Mouse (Mus musculus): Measurements from ENCODE around the gene Ston1.

Gene Ston1

DNA sequence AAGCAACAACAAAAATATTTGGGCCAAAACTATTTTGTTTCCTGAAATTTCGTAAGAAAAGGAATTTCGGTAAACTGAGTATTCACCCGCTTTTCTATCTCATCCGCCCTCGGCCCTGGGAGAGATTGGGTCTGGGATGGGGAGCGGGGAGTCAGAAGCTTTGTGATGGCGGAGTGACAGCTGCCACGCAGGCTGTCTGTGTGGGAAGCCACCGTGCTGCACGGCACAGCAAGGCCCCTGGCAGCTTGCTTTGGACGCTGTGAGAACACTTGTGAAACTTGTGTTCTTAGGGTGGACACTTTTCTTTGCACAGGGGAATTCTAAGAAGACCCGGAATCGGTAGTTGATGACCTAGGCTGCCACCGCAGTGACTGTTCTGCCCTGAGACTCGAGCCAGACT, 10.1 kb upstream of the Ston1 start:
- DNase-seq (ENCODE audit: low spot score in 2 of 2): no peak

DNA sequence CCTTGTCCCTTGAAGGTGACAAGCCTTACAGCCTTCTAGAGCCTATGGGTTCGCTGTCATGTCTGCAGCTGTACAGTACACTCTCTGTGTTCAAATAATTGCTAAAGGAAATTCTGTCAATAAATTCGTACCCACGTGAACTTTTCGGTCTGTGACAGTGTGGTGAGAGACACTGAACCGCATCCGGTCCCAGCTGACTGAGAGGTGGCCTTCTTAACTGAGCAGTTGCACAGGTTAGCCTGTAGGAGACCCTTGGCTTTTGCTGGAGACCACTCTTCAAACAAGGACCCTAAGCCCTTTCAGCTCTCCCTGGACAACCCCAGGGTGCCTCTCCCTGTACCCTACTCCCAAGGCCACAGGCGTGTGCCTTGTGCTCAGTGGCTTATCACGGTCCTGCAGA, 9.3 kb upstream of the Ston1 start:
- DNase-seq (ENCODE audit: low spot score in 2 of 2): no peak

DNA sequence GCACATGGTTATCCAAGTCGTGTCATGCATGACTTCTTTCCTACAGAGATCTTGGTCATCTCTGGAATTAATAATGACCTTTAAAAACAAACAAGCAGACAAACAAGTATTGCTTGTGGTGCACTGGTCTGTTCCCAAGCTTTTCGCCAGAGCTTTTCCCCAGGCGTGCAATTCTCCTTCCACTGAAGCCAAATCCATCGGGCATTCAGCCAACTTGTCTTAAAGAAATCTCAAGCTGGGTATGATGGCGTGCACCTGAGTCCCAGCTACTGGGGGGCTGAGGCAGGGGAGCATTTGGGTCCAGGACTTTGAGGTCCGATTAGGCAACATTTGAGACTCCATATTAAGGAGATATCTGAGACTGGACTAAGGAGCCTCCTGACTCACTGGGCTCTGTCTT, 7.2 kb upstream of the Ston1 start:
- DNase-seq (ENCODE audit: low spot score in 2 of 2): no peak

DNA sequence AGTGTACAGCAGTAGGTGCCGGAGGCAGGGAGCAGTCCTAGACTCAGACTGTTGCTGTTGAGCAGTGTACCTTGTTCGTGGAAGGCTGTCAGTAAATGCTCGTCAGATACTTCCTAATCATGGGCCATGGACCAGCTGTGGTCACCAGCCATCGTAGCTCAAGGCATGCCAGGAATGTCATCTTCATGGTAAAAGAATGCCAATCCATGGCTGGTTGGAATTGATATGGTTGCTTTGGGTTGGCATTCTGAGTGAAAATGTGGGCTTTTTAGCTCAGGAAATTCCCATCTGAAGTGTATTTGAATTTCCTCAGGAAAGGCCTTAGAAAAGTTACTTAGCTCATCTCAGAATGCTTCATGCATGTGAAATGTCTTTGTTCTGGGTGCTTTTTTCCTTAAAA, 2.4 kb upstream of the Ston1 start:
- no peak for DNase-seq (ENCODE audit: low spot score in 2 of 2)

DNA sequence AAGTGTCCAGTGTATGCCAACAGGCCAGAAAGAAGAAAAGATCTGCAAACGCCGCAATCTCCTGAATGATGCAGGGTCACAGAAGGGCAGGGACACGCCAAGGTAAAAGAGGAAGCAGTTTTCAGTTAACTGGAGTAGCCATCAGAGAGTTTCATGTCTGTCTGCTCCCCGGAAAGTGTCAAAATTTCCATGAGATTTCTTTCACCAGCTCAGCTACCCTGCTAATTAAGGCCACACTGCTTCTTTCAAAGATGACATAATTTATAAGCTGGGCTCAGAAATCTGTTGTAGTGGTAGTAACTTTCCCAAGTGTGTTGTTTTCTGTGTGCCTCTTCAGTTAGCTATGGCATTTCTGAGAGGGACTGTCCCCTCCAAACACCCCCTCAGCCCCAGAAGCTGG, 1.4 kb upstream of the Ston1 start:
- DNase-seq (ENCODE audit: low spot score in 2 of 2): no peak

DNA sequence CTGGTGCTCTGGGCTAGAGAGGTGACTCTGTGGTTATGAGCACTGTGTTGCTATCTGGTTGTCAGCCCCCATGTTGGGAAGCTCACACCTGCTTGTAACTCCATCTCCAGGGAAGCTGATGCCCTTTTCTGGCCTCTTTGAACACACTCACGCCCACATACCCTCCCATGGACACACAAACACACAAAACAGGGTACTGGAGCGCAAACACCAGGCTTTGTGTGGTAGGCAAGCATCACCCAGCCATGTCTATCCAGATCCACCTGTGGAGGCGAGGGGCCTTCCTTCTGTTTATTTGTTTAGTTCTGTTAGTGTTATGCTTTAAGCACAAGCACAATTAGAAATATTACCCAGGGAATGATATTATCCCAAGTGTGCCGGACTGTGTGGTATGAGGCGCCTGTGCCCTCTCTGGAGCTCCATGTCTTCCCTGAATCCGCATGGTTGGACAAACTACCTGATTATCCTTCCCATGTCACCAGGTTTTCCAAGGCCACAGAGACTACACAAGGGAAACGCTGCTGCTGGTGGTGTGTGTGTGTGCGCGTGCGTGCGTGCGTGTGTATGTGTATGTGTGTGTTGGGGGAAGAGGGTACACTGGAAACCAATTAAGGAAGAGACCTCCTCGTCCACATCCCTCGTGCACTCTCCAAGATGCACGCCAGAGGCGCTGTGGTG, 801 bp upstream of the Ston1 start:
- DNase-seq (ENCODE audit: low spot score in 2 of 2): peak in 1 of 2 experiments; percentile 71

DNA sequence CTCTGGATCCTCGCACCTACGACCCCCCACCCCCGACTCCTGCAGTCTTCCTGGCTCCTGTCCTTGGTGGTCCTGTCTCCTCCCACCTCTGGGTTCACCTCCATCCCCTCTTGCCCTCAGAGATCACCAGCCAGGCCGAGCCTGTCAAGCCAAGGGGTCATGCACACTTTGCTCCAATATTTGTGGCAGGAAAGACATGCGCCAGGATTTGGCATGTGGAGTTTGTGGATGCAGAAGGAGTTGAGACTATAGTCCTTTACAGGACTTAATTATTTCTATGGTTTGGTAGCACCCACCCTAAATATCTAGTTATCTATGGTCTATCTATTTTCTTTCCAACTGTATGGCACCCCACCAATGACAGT, 554 bp downstream of the Ston1 start:
- no peak for DNase-seq (ENCODE audit: low spot score in 2 of 2)

DNA sequence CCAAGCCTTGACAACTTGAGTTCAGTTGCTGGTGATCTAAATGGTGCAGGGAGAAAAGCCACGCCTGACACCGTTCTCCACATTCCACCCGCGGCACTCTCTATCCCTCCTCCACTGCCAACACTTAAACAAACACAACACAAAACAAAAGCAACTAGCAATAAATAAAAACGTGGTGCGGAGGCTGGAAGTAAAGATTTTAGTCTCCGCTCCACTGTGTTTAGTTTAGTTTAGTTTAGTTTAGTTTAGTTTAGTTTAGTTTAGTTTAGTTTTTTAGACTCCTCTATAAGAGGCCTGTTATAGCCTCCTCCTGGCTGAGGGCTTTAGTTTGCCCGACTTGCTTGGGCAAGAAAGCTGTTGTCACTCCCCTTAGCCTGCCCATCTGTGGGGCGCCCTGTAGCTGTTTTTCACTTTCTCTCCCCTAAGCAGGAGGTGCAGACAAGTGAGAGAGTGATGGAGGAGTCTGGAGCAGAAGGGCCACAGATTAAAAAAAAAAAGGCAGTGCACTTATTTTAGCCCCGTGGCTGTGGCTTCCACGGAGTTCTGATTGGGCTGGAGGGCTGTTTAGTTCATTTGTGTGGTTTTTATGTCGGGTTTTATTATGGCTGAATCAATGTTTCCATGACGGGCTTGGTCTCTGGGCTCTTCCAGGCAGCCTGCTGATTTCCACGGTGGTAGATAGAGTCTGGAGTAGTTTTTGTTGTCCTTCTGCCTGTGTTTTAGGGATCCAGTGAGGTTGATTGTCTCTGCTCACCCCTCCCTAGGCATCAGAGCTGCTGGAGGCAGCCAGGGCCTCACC, 1.3 kb downstream of the Ston1 start:
- no peak for DNase-seq (ENCODE audit: low spot score in 2 of 2)

DNA sequence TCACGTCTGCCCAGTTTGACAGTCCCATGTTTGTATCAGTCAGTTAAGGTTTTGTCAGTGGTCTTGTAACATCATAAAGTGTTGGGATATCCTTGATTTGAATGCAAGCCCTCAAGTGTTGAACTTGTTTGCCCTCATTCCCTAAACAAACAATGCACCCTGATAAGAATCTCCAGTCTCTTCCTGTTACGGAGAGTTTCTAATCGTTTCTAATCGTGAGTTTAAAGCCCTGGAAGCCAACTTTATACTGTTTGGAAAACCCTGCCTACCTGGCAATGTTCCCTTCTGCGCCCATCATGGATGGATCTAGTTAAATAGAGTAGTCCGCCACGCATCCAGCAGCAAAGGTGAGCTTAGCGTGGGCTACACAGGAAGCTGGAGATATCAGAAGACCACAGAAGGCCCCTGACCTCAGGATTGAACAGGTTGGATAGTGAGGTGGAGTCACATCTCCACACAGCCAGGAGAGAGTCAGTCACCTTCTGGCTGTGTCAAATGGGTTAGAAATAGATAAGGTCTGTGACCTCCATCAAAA, 3.1 kb downstream of the Ston1 start:
- DNase-seq (ENCODE audit: low spot score in 2 of 2): no peak

DNA sequence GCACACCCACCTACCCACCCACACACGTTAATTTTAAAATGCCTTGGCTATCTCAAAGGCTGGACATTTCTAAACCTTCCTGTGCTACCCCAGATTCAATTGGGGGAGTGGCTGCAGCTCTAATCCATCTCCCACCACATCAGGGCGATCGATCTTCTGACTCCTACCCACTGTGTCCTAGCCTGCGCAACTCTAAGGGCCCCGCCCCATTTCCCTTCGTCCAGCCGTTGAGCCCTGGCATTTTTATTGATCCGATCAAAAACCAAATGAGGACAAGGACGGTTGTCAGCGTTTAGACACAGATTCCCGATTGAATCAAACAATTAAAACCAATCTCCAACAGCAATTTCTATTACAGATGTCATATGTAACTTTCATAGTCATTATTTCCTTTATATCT, 6.5 kb downstream of the Ston1 start:
- no peak for DNase-seq (ENCODE audit: low spot score in 2 of 2)

DNA sequence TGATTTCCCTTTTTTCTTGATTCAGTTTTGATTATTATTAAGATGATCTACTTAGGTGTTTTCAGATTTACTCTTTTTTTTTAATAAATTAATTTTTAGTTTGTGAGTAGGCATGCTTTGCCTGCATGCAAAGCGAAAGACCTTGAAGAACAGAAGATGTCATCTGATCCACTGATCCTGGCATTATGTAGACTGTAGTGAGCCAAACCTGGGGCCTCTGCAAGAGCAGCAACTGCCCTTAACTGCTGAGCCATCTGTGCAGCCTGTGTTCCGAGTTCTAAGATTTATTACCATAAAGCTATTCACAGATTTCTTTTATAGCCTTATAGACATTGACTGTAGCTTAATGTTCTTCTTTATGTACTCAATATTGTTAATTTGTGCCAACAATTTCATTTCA, 8.6 kb downstream of the Ston1 start:
- DNase-seq (ENCODE audit: low spot score in 2 of 2): no peak

DNA sequence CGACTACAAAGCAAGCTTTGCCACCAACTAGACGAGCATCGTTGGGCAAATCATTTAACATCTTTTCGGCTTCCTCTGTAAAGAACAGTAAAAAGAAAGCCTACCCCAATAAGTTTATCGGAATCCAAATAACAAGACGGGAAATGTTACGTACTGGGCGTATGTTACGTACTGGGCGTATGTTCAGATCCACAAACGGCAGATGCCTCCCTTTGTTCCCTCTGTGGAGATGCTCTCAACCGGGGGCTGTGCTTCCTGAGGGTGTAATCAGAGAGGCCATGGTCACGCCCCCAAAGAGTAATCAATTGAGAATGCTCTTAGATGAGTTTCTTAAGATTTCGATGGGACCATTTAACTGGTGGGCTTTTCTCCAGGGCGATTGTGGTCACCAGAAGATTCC, 11.9 kb downstream of the Ston1 start:
- DNase-seq (ENCODE audit: low spot score in 2 of 2): no peak

DNA sequence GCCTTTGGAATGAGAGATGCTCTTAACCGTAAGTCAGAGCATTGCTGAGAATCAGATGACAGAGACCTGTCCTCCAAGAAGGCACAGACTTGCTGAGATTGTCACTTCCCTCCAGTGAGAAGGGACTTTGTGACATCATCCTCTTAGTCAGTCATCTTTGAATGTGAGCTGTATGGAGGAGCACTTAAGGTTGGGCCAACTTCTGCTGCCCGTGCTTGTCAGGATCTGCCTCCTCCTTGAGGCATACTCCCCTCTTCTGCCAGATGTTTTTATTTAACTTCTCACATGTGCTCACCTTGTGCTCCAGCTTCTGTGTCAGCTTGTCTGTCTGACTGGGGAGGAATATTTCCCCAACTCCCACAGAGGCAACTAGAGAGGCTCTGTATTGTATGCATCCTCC, 13.6 kb downstream of the Ston1 start:
- no peak for DNase-seq (ENCODE audit: low spot score in 2 of 2)

DNA sequence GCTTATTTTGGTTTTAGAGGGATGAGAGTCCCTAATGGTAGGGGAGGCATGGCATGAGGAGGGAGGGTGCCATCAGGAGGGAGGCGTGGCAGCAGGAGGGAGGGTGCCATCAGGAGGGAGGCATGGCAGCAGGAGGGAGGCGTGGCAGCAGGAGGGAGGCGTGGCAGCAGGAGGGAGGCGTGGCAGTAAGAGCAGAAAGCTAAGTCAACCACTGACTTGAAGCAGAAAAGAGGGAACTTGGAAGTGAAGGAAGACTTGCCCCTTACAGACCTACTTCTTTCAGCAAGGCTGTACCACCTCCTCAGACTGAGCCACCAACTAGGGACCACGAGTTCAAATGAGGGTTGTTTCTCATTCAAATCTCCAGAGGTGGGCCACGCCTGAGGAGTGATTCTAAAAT, 15.7 kb downstream of the Ston1 start:
- no peak for DNase-seq (ENCODE audit: low spot score in 2 of 2)

DNA sequence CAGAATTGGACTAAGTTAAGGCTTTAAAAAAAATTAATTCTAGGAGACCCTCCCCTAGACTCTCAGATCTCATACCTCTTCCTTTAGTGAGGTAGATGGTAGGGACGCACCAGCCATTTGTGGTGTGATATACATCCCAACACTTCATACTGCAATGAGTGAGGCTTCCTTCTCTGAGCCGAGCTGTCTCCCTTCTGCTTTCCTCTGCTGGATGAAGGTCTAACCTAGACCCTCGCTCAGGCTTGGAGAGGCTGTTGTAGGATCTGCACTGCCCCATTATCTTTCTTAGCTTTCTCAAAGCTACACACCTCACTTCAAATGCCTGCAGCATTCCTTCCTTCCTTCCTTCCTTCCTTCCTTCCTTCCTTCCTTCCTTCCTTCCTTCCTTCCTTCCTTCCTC, 16.2 kb downstream of the Ston1 start:
- DNase-seq (ENCODE audit: low spot score in 2 of 2): no peak

DNA sequence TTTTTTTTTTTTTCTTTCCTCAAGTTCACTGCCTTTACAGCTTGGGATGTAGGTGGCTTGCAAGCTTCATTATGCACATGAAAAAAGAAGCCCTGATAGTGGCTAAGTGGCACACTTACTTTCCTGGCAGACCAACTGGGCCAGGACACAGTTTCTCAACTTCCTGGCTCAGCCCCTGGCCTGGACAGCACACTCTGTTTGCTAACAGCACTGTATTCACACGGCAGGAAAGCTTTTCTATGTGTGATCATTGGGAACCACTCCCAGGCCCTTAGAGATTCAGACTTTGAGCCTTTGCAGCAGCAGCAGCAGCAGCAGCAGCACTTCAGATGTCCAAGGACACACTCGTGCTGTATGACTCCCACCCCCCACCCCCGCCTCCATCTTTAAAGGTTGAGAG, 16.8 kb downstream of the Ston1 start:
- DNase-seq (ENCODE audit: low spot score in 2 of 2): no peak

DNA sequence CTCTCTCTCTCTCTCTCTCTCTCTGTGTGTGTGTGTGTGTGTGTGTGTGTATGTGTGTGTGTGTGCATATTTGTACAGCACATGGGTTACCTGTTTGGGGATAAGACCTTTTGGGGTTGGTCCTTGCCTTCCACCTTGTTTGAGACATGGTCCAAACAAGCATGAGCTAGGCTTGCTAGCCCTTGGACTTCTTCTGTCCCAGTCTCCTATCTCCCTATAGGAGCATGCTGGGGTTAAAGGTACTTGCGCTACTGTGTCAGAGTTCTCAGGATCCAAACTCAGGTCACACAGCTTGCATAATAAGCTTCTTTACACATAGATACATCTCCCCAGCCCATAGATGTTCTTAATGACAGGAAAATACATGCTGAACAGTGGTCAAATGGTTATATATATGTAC, 17.2 kb downstream of the Ston1 start:
- DNase-seq (ENCODE audit: low spot score in 2 of 2): no peak

DNA sequence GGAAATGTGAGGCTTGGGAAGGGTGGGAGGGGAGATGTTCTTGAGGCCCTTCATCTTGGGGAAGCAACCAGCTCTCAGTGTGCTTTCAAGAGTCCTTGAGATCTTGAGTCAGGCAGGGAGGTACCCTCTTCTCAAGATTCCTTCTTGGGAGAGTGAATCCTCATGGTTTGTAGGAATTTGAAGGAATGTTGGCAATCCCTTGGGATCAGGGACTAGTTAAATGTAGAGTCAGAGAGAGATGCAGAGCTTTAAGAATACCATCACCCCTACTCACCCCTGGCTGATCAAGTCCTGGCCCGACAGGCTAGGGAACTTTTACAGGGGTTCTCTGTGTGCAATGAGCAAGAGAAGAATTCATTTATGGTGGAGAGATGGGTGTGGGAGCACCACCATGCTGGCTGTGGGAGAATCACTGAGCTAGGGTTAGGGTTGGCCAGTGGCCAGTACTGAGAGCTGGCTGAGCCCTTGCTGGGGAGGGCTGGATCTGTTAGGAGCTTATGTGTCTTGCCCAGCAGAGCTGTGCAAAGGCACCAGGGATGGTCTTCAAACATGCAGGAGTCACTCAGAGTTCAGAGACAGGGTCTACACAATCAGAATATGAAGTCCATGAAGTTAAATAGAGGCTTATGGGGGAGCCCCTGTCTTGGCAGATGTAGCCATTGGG, 18.1 kb downstream of the Ston1 start:
- no peak for DNase-seq (ENCODE audit: low spot score in 2 of 2)

DNA sequence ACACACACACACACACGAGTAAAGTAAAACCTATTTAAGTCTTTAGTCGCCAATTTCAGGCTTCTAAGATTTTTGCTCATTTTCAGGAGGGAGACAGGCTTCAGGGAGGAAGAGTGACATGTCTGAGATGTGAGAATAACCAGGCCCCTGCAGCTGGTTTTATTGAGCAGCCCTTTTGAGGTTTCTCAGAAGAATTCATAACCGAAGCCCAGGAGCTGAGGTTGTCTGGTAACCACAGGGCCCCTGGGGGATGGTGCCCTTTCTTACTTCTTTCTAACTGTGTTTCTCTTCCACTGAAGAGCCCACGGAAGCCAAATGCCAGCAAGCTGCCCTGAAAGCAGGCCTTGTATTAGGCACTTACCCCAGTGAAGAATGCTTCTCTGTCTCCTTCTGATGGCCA, 23.5 kb downstream of the Ston1 start:
- DNase-seq (ENCODE audit: low spot score in 2 of 2): no peak

DNA sequence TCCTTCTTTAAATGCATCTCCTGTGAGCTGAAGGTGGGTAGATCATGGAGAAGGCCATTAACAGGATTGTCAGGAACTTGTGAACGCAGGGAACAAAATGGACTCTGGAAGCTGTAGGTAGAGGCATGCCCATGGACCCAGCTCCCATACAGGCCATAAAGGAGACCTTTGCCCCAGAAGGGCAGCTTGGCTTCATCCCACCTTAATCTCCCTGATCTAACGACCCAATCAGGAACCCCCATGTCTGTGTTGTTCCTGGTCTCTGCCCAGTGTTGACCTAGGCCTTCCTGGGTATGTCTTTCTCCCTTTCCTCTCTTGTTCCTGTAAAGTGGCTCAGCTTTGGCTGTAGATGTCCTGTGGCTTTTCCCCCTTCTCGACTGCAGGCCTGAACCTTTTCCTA, 23.9 kb downstream of the Ston1 start:
- DNase-seq (ENCODE audit: low spot score in 2 of 2): no peak

DNA sequence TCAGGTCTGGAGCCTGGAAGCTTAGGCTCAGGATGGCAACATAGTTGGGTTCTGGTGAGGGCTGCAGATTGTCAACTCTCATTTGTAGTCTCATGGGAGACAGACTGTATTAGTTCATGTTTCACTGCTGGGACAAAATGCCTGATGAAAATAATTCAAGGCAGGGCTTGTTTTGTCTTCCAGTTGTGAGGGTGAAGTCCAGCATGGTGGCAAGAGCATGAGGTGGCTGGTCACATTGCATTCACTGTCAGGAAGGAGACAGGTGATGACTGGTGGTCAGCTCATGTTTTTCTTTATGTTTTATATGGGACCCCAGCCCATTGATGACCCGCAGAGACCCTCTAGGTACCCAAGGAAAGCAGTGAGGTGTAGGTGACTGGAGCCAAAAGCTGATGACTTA, 25.2 kb downstream of the Ston1 start:
- DNase-seq (ENCODE audit: low spot score in 2 of 2): no peak

DNA sequence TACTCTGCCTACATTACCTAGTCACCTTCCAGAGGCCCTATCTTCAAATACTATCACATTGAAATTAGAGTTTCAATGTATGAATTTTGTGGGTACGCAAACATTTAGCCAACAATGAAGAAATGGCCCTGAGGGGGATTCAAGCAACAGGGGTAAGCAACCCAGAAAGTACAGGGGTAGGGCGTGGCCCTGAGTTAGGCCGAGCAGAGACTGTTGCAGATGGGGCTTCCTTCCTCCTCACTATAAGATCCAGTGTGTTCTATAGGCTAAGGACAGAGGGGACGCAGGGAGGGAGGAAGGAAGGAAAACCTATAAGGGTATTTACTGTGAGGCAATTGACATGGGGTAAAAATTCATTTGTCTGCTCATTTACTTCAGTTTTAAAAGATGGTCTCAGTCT, 26.9 kb downstream of the Ston1 start:
- DNase-seq (ENCODE audit: low spot score in 2 of 2): no peak

DNA sequence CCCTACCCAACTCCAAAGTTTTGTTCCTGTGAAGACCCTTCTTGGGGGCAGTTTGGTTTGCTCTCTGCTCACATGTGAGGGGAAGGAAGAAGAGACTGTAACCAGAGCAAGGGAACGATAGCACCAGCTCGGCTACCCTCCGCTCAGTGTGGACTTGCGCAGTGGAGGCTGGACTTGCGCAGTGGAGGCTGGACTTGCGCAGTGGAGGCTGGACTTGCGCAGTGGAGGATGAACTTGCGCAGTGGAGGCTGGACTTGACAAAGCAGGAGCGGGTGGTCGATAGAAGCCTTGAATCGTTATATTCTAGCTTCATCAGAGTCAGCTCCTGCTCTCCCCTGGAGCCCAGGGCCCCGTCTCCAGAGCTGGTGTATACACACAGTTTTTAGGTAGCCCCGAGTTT, 27.9 kb downstream of the Ston1 start:
- DNase-seq (ENCODE audit: low spot score in 2 of 2): no peak
